Mouse (Mus musculus) hindbrain, postnatal 0 days (tissue): Measurements from ENCODE around the gene Tmem101. TPM values are rescaled to one million over a fixed set of nuclear protein-coding genes. Genes with fewer than 3 reads are reported as not detected.

Source experiments
- ATAC-seq: fragments of 200-750 bp; cut with Nextera tagmentation; 2 replicates; pipeline ENCODE4 v1.8.0; 2017; ENCODE audit warnings: mild to moderate bottlenecking, moderate TSS enrichment, moderate library complexity
- DNase-seq: peaks from one replicate; pipeline ENCODE4 v3.0.0-alpha.2; 2015; ENCODE audit warnings: low spot score
- H3K27ac ChIP-seq: fragments of 300-500 bp; sonication (generic); 2 replicates; pipeline ENCODE4 v1.5.1; 2014; ENCODE audit warnings: mild to moderate bottlenecking
- H3K27me3 ChIP-seq: fragments of 300-500 bp; sonication (generic); 2 replicates; pipeline ENCODE4 v1.6.1; 2014; ENCODE audit warnings: low read length, mixed read lengths; ENCODE audit not compliant: insufficient read depth
- H3K36me3 ChIP-seq: fragments of 300-500 bp; sonication (generic); 2 replicates; pipeline ENCODE4 v1.6.1; 2014; ENCODE audit warnings: low read length, mixed read lengths; ENCODE audit not compliant: insufficient read depth
- H3K4me1 ChIP-seq: fragments of 300-500 bp; sonication (generic); 2 replicates; pipeline ENCODE4 v1.6.1; 2014; ENCODE audit warnings: antibody characterized with exemption, low read length, mixed read lengths; ENCODE audit not compliant: insufficient read depth
- H3K4me2 ChIP-seq: fragments of 300-500 bp; sonication (generic); 2 replicates; pipeline ENCODE4 v1.6.1; 2014; ENCODE audit warnings: low read depth, mild to moderate bottlenecking, low read length, moderate library complexity, mixed read lengths
- H3K4me3 ChIP-seq: fragments of 300-500 bp; sonication (generic); 2 replicates; pipeline ENCODE4 v1.5.1; 2014; ENCODE audit warnings: low read length
- H3K9ac ChIP-seq: fragments of 300-500 bp; sonication (generic); replicated peaks from 2 replicates; pipeline ENCODE4 v1.6.1; 2014; ENCODE audit warnings: mild to moderate bottlenecking, low read length, moderate library complexity, mixed read lengths
- H3K9me3 ChIP-seq: fragments of 300-500 bp; sonication (generic); 2 replicates; pipeline ENCODE4 v1.6.1; 2016; ENCODE audit warnings: low read length, mixed read lengths
- CTCF ChIP-seq: IDR thresholded peaks from 2 replicates; pipeline ENCODE4 v1.5.1; 2016; ENCODE audit warnings: antibody characterized with exemption, control low read depth, low read depth
- WGBS: fragments of 180-500 bp; shearing (Covaris S2); extraction: QIAGEN DNeasy Blood & Tissue Kit; methylation state at CpG from one replicate; pipeline ENCODE4 v1.1.7; 2014; 5-methylcytosine and 5-hydroxymethylcytosine counted together
- polyA plus RNA-seq: library from polyadenylated mRNA; unstranded; fragments of >200 nt; fragmentation: Nextera tagmentation; extraction: Ambion mirVana; gene quantifications from 2 replicates; pipeline ENCODE4 v1.2.1, GENCODE M21; 2015
- total RNA-seq: library from RNA; depleted of rRNA; stranded (reverse); fragments of >200 nt; gene quantifications from 2 replicates; pipeline ENCODE4 v1.2.3, GENCODE M21; 2014

Tmem101 gene
- total and polyA plus RNA-seq, 2 experiments from 2014 or later, result 37.4 to 42.5 TPM

- Histone ChIP-seq H3K4me3 (no peak overlapping the region), H3K9ac (no peak overlapping the region), H3K4me1 (peaks cover 7% of the 10 kb centered on the region), H3K9me3 (no peaks in the 10 kb centered on the region), H3K27me3 (no peaks in the 10 kb centered on the region), H3K27ac (no peak overlapping the region), H3K4me2 (peak overlapping the region; percentile 97; the same call in 1 of the 2 replicates), H3K36me3 (0 out of 2 replicates have a peak, but pooled peaks cover 3% of the 10 kb centered on the region)
- no peak for TF ChIP-seq CTCF
- DNase-seq (no peak), ATAC-seq (no peak; the same call in 1 of the 2 replicates)
- 7% methylated on average over 1 of the region's 1 CpGs for WGBS
Observed at GRCm38 (mm10) chr11:102156786-102157089, 534 bp upstream of the Tmem101 start.

DNA sequence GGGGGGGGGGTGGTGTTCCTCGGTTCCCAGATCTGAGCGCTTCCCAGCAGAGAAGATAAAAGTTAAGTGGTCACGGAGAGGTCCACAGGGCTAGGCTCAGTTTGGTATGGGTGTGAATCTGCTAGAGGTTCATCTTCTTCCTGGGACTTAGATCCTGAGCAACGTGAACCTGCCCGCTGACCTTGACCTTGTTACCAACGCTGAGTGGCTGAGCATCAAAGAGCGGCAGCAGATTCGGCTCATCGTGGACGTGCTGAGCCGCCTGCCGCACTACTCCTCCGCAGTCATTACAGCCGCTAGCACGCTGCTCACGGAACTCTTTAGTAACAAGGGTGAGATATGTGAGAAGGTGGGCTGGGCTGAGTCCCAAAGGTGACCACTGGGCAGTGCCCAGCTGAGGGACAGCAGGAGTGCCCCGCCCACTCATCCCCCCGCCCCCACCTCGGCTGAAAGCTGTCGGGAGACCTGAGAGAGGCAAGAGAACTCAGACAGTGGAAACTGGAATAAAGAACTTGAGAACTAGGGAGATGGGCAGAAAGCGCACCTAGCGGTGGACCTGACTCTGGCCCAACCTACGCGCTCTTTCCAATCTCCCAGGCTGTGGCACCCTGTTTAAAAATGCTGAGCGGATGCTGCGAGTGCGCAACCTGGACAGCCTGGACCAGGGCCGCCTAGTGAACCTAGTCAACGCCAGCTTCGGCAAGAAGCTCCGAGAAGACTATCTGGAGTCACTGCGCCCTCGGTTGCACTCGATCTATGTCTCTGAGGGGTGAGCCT lies 8.8 kb downstream of the Tmem101 start:
- Histone ChIP-seq H3K36me3 (no peaks in the 10 kb centered on the region), H3K9me3 (no peaks in the 10 kb centered on the region), H3K9ac (no peak overlapping the region), H3K27me3 (peaks cover 51% of the 10 kb centered on the region), H3K27ac (no peak overlapping the region), H3K4me3 (no peak overlapping the region), H3K4me2 (no peak overlapping the region), H3K4me1 (no peaks in the 10 kb centered on the region)
- no peak for DNase-seq
- ATAC-seq, result no peak
- 17% methylated on average over 34 of the region's 34 CpGs for WGBS
- TF ChIP-seq CTCF, result peak; percentile 31

DNA sequence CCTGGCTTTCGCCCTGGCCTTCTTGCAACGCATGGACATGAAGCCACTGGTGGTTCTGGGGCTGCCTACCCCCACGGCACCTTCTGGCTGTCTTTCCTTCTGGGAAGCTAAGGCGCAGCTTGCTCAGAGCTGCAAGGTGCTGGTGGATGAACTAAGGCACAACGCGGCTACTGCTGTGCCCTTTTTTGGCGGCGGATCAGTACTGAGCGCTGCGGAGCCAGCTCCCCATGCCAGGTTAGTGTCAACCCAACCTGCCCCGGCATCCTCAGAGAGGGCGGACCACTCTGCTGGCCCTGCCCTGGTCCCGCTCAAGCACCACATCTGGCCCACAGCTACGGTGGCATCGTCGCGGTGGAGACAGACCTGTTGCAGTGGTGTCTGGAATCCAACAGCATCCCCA lies 9.7 kb downstream of the Tmem101 start:
- H3K27ac ChIP-seq, result no peak overlapping the region
- H3K36me3 ChIP-seq, result no peaks in the 10 kb centered on the region
- ATAC-seq (no peak), DNase-seq (no peak)
- 12% methylated on average over 17 of the region's 17 CpGs for WGBS
- H3K4me3 ChIP-seq, result no peak overlapping the region
- no peaks in the 10 kb centered on the region for H3K9me3 ChIP-seq
- peaks cover 51% of the 10 kb centered on the region for H3K27me3 ChIP-seq
- TF ChIP-seq CTCF, result no peak
- no peaks in the 10 kb centered on the region for H3K4me1 ChIP-seq
- no peak overlapping the region for H3K9ac ChIP-seq
- H3K4me2 ChIP-seq, result no peak overlapping the region

- H3K4me1 ChIP-seq, result no peaks in the 10 kb centered on the region
- DNase-seq, result no peak
- 7% methylated on average over 16 of the region's 16 CpGs for WGBS
- TF ChIP-seq CTCF, result no peak
- H3K4me3 ChIP-seq, result no peak overlapping the region
- no peak overlapping the region for H3K9ac ChIP-seq
- H3K27ac ChIP-seq, result no peak overlapping the region
- no peak overlapping the region for H3K4me2 ChIP-seq
- ATAC-seq, result no peak
- peaks cover 51% of the 10 kb centered on the region for H3K27me3 ChIP-seq
- H3K9me3 ChIP-seq, result no peaks in the 10 kb centered on the region
- H3K36me3 ChIP-seq, result no peaks in the 10 kb centered on the region
Observed at GRCm38 (mm10) chr11:102146005-102146404, 10.2 kb downstream of the Tmem101 start.

GRCm38 (mm10) chr11:102145471-102146001 lies 10.7 kb downstream of the Tmem101 start, which contains the start of gene Nags:
Nags (plus strand) TSS chr11:102145513.
- DNase-seq (no peak), ATAC-seq (0 out of 2 replicates have a peak, but pooled peaks have one; percentile 18)
- WGBS, result 2% methylated on average over 49 of the region's 50 CpGs
- Histone ChIP-seq H3K9ac (no peak within 1 kb of the TSS), H3K9me3 (no peaks in the 10 kb centered on the region), H3K36me3 (no peaks in the 10 kb centered on the region), H3K4me2 (peak within 1 kb of the TSS; percentile 32), H3K27ac (no peak within 1 kb of the TSS), H3K4me3 (peak within 1 kb of the TSS; percentile 23), H3K4me1 (no peaks in the 10 kb centered on the region), H3K27me3 (peaks cover 51% of the 10 kb centered on the region)
- no peak for TF ChIP-seq CTCF

GRCm38 (mm10) chr11:102144957-102145470 lies 11.2 kb downstream of the Tmem101 start:
- ATAC-seq, result no peak
- Histone ChIP-seq H3K4me2 (peak overlapping the region; percentile 32; the same call in 1 of the 2 replicates), H3K9me3 (no peaks in the 10 kb centered on the region), H3K36me3 (no peaks in the 10 kb centered on the region), H3K27ac (no peak overlapping the region), H3K4me1 (no peaks in the 10 kb centered on the region), H3K9ac (no peak overlapping the region), H3K27me3 (peaks cover 51% of the 10 kb centered on the region), H3K4me3 (peak overlapping the region; percentile 23; the same call in 1 of the 2 replicates)
- no peak for DNase-seq
- WGBS, result 26% methylated on average over 13 of the region's 13 CpGs
- no peak for TF ChIP-seq CTCF

GRCm38 (mm10) chr11:102142355-102142754 lies 13.8 kb downstream of the Tmem101 start:
- no peak for TF ChIP-seq CTCF
- no peak overlapping the region for H3K4me3 ChIP-seq
- H3K36me3 ChIP-seq, result no peaks in the 10 kb centered on the region
- DNase-seq (no peak), ATAC-seq (no peak)
- H3K27ac ChIP-seq, result no peak overlapping the region
- no peaks in the 10 kb centered on the region for H3K9me3 ChIP-seq
- H3K4me1 ChIP-seq, result no peaks in the 10 kb centered on the region
- H3K27me3 ChIP-seq, result peaks cover 30% of the 10 kb centered on the region
- H3K4me2 ChIP-seq, result no peak overlapping the region
- no peak overlapping the region for H3K9ac ChIP-seq
- WGBS, result 63% methylated on average over 7 of the region's 7 CpGs
